Mouse (Mus musculus) cerebellum, adult 8-10 months (tissue): Measurements from ENCODE around the gene Ereg.
A peak's percentile ranks its signal among the peaks of the same experiment; 100 is the strongest.

Experiments
- DNase-seq: peaks from one replicate; pipeline ENCODE4 v3.0.0; 2022

Gene Ereg

DNA sequence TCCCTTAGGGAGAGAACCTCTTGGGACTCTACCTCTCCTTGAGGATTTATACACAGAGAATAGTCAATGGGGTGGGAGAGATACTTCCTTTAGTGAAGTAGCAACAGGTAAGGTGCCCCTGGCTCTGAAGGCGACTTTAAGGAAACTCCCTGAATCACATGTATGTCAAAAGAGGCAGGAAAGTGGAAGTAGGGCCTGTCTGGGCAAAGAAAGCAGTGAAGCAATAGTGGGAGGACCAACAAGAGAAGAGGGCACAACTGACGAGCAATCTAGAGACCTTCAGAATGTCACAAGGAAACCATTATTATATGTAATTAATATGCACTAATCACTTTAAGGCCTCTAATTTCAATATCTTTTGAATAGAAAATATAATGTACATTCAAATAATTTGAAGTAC lies 39.5 kb downstream of the Ereg start:
- DNase-seq = no peak

DNA sequence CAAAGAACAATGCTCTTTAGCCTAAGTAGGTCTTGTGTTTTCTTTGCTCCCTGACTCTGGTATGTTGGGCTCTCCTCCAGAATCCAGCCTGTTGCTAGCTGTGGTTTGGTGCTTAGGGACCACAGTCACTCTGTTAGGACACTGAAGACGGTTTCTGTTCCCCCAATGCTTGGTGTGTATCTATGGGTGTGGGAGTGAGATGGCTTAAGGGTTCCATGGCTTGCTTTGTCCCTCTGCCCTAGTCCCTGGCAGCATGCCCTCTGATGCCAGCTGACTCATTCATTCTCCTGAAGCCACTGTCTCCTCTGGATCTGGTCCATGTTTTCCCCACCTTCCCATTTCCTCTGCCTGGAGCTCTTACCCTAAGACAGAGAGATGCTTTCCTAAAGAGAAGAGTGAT lies 40.2 kb downstream of the Ereg start:
- DNase-seq = no peak

DNA sequence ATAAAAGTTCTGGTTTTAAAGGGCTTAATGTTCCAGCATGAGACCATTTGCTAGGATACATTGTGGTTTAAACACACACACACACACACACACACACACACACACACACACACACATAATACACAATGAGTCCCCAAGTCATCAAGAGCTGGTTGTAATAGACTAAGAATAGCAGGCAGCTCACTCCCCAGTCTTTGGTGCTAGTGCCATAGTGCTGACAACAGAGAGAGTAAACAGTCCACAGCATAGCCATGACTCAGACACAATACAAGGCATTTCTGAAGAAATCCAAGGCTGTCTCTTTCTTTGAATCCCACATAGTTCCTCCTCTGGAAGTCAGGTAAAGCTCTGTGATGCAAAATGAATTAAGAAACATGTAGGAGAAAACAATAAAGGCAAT lies 44.2 kb downstream of the Ereg start:
- no peak for DNase-seq

DNA sequence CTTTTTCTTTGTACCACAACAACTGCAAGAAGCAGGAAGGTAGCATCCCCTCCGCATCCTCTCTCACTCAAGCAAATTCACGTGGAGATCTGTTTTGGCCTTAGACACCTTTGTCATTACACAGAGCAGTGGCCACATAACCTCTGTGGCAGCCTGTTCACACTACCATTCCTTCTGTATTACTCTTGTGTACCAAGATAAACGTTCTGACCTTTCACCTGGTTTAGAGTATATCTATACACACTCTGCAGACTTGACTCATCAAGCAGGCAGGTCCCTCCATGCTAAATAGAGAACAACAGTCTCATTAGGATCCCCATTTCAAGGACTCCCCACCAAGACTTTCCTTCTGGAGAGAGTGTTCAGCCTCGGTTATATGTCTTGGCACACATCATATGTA lies 49.0 kb downstream of the Ereg start:
- DNase-seq = no peak

DNA sequence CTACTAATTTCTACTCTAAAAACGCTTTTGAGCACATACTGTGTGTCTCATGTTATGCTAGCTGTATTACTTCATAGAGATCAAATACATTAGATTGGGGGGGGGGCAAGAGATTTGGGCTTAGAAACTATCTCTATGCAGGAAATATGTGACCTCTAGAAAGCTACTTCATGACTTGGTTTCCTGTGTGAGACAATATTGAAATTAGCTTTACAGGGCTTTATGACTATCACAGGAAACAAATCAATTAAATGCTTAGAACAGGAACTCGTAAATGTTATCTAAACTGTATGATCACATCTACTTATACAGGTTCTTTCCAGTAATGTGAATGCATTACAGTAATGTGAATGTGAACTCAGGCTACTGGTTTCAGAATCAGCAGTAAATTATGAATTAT lies 49.7 kb downstream of the Ereg start:
- no peak for DNase-seq

DNA sequence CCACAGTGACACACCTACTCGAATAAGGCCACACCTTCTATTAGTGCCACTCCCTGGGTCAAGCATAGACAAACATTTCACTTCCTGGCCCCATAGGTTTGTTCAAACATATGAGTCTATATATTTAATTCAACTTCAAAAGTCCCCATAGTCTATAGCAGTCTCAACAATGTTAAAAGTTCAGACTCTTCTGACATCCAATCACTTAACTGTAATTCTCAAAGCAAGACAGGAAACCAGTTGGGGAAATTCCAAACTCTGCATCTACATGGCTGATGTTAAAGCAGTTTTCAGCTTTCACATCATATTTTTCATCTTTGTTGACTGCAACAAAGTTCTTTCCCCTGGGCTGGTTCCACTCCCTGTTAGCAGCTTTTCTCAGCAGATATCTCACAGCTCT lies 52.2 kb downstream of the Ereg start:
- DNase-seq = no peak

DNA sequence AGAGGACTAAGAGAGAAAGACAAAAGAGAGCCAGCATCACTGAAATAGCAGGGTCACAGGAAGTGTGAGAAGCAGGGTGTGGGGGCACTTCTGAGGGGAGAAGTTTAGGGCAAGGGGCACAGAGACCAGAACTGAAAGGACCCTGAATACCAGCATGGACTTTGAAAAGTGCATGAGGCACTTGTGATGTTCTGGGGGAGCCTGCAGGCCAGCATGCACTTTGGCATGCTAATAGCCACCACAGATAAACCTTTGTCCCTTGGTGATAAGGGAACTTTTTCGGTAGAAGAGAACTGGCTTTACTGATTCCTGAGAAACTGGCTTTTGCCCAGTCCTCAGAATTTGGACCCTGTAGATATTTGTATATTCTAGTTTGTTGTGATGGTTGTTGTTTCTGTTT lies 60.5 kb downstream of the Ereg start:
- DNase-seq = no peak

DNA sequence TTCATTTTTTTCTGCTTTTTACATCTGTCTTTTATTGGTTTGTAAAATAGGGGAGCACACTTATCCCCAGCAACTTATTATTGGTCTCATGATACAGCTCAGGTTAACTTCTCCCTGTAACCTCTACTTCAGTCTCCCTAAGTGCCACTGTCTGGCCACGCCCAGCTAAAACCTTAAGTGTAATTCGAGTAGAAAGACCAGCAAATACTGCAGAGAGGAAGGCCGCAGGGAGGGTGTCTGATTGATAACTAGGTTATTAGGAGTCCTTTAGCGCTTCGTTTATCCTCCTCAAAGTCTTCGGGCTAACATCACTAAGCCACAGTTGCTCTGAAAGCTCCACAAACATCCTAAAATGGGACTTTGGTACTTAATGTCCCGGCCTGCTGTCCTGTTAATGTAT lies 64.5 kb downstream of the Ereg start:
- no peak for DNase-seq

DNA sequence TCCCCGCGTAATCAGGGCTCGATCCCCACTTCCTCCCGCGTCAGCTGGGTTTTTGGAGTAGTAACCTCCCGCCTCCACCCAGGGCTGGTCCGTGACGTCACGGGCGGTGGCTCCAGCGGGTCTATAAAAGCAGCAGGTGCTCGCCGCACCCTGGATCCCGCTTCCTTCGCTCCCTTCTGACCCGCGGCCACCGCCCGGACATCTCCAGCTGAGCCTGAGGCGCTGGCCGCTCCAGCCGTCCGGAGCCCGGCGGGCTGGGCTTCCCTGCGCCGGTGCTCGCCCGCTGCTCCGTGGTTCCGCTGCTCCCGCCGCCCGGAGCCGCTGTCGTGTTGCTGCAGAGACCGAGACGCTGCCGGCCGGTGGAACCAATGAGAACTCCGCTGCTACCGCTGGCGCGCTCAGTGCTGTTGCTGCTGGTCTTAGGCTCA lies 65.0 kb downstream of the Ereg start, which contains the start of gene Areg:
Areg (plus strand) TSS at position 154 of the 428 bp plus-strand sequence.
- peak; percentile 1 for DNase-seq

DNA sequence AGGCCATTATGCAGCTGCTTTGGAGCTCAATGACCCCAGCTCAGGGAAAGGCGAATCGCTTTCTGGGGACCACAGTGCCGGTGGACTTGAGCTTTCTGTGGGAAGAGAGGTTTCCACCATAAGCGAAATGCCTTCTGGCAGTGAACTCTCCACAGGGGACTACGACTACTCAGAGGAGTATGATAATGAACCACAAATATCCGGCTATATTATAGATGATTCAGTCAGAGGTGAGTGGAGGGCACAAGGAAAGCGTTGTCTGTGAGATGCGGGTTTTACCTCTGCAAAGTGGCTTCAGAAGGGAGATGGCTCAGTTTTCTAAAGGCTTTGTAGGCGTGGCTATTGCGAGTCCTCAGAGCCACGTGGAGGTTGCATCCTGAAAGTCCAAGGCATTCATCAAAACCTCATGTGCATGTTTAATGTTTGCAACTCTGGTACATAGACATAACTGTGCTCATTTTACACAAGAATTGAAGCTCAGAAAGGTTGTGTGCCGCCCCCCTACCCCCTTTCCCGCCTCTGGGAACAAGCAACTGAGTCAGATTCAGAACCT lies 66.5 kb downstream of the Ereg start:
- no peak for DNase-seq
